Mouse (Mus musculus) CD8-positive naive resting alpha-beta T cell, adult 57 days (primary cell): Measurements from ENCODE around the gene Olfr1324. TPM values are rescaled to one million over a fixed set of nuclear protein-coding genes. Genes with fewer than 3 reads are reported as not detected.

Experiments used
- total RNA-seq: library from RNA; stranded (reverse); gene quantifications from one replicate; pipeline ENCODE4 v1.2.4, GENCODE M21; 2023

Olfr1324 gene
- not detected for total RNA-seq

DNA sequence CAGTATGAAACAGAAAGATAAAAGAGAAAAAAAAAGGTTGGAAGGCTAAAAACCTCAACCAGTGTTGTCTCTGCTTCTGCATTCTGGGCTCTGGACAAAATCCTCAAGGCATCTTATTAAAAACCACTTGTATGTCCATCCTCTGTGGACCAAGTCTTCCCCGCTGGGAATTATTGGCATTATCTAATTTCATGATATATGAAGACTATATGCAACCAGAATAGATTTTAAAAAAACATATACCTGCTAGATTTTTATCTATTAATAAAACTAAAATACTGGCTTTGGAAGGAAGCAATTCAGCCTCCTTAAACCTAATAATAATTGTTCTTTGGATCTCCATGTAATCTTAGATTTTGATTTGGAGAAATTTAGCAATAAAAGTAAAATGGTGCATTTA lies at the start of gene Olfr1324:
Gene Olfr1324, minus strand, starts transcription at position 101 of the 400 bp plus-strand sequence.

